Mouse (Mus musculus) thymus, postnatal 36 days (tissue): ENCODE data around the gene Abcb9.
A peak's percentile ranks its signal among the peaks of the same experiment; 100 is the strongest.

Experiments
- DNase-seq, 2 experiments: peaks; one replicate each; pipeline ENCODE4 v3.0.0; 2022; ENCODE audit warnings: mixed read lengths in 2 of 2

Abcb9 gene

DNA sequence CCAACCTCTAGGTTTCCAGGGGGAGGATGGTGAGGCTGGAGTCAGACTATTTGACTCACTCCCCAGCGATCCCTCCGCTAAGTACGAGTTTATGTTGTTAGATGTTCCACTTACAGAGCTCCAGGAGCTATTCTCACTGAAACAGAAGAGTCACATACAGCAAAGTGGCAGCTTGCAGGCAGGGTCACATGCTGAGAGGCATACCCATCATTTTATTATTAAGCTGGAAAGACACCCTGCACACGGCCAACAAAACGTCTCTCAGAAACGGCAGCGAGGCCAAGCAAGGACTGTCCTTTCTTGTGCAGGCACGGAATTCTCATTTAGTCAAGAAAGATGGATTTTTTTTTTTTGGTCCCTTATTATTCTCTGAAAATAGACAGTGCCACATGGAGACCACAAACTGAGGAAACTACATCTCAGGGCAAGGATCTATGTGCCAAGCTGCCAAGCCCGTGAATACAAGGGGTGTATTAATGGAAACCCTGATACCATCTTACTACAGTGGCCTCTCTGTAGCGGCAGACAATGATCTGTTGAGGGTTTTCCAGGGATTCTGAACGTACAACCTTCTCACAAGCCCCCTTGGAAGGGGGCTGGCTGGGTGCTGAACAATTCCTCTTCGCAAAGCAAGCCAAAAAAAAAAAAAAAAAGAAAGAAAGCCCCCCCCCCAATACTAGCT, 65.1 kb downstream of the Abcb9 start:
- DNase-seq: no peak

DNA sequence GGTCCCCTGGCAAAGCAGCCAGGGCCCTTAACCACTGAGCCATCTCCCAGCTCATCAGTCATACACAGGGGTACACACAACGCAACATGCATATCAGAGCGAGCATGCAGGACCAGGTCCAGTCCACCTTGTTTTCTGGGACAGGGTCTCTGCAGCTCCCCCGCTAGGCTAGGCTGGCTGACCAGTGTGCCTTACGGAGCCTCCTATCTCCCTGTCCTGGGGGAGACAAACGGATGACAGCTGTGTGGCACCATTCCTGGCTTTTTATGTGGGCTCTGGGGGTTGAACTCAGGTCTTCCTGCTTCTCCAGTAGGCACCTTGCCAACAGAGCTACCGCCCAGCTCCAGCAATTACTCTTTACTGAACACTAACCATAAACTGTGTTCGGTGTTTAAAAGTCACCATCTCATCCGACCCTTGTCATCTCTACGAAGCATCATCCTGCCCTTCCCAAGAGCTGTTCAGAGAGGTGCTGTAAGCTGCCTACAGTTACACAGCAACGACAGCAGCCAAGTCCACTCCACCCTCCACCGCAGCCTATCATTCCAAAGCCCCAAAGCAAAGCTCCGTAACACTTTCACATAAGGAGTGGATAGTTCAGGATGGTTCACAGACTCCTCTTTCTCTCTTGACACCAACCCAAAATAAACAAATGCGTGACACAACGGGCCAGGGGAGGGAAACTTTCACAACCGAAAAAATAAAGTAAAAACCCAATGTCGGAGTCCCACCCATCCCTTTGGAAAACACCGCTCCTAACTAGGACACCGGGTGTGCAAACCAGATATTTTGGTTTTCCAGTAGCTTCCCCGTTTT, 66.2 kb downstream of the Abcb9 start:
- no peak for DNase-seq

DNA sequence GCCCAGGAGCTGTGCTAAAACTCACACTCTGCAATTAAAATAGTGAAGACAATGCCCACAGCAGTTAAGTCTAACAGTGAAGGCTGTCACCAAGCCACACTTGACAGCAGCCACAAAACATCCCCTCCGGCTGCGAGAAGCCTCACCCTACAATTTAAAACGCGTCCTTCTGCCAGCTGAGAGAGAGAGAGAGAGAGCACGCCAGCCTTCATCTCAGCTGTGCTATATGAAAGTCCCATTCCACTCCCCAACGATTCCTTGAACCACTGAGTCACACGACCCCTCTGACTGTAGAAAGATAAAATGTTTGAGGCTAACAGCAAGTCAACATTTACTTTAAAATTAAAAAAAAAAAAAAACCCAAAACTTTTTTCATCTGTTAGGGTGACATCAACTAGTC, 66.9 kb downstream of the Abcb9 start:
- DNase-seq: no peak

DNA sequence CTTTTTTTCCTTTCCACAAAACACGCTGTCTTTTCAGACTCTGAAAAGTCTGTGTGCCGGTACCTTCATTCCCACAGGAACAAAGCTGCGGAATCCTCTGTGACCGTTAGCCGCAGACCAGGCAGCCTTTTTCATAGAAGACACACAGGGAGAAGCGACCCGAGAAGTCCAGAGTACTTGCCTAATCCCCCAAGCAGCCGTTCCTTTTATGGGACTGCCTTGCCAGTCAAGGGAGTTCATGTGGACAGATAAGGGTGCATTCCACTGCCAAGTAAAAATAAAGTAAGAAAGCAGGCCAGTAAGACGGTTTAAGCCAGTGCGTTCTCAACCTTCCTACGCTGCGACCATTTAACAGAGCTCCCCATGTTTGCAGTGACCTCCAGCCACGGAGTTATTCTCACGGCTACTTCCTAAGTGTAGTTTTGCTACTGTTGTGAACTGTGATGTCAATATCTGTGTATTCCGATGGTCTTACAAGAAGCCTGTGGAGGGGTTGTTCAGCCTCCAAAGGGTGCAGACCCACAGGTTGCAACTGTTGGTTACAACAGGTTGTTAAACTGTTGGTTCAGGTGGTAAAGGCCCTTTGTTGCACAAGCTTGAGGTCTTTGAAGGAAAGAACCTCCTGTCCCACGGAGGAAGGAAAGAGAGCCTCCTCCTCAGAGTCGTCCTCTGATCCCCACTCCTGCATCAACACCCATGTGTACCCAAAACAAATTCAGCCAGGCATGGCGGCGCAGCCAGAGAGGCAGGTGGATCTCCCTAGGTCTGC, 67.7 kb downstream of the Abcb9 start:
- no peak for DNase-seq

DNA sequence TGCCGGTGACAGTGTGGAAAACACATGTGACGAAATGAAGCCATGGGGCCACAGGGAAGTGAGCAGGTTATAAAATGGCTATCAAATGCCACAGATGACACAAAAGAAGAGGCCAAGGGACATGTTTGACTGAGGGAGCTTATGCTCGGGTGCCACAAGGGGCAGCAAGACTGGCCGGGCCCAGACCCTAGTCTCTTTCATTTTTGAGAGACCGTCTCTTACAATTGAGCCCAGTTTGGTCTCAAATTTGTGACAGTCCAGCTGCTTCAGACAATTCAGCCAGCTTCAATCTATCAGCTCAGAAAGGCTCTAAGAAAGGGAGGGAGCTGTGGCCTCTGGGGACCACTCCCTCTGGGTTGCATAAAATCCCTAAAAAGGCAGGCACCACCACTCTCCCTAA, 69.0 kb downstream of the Abcb9 start:
- DNase-seq: no peak

DNA sequence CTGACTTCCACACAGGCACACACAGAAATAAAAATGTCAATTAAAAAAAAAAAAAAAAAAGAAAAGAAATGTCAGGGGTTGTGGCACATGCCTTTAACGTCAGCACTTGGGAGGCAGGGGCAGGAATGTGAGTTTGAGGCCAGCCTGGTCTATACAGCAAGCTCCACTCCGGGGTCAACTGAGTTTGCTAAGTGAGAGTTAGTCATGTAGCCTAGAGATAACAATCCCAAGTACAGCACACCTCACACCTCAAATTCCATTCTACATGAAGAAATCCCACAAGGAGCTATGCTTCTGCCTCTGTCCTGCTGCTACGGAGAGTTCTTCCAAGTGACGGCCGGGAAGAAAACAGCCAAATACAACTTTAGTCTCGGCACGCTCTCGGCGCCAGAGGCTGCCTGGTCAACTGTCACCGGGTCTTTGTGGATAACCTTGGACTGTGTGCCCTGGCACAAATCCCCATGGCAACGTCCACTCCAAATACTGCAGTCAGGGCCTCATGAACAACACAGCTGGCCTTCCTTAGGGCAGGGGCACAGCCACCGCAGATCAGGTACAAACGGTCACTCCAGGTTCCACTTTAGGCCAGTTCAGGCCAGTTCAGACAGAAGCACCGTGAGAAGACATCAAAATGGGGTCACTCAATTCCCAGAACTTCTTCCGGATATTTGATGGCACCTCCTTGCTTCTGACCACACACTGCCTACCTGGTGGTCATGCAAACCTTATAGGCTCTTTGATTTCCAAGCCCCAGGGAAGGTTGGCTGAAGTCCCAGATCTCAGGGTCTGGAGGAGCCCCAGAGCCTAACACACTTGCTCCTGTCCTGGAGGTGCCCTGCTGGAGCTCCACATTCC, 69.8 kb downstream of the Abcb9 start:
- DNase-seq: no peak

DNA sequence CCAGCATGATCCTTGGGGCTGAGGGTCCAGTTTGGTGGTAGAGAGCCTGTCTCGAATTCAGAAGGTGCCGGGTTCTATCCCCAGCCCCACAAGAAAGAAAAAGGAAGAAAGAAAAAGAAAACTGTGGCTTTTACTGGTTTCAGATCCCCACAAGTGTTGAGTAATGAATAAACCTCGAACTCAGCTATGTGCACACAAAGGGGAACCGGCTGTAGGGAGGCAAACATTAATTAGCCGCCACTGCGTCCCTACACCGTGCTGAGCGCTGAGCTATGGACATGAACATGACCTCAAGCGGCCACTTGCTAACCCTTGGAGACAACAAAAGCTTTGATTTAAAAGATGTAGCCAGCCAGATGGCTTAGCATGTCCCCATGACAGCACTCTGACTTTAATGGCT, 70.5 kb downstream of the Abcb9 start:
- DNase-seq: no peak

DNA sequence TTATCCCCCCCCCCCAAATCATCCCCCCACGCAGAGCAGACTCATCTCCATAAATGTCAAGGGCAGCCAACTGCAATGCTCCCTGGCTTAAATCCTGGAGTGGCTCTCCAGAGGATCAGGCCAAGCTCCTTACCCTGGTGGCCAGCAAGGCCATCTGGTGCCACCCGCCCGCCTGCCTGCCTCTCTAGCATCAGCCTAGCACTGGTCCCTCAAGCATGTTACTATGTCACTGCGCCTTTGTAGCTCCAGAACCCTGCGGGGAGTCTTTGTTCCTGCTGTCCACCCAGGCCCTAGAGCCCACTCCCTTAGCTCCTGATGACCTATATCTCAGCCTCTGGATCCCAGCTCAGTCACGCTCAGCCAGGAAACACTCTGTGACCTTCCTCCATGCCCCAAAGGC, 70.9 kb downstream of the Abcb9 start:
- no peak for DNase-seq

DNA sequence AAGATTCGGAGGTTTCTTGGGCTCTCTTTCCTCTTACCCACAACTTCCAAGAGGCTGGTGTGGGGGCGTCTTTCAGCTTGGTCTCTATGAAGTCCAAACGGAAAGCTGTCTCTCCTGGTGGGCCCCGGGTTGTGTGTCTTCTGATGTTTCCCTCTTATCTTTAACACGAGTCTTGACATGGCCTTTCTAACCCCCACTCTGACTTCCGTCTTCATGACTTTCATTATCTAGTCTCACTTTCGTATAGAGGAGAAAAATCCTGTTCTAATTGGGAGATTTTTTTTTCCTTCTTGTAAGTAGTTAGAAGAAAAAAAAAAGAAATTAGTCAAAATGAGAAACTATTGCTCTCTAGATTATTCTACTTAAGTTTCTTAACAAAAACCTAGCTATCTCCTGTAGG, 73.2 kb downstream of the Abcb9 start:
- no peak for DNase-seq

DNA sequence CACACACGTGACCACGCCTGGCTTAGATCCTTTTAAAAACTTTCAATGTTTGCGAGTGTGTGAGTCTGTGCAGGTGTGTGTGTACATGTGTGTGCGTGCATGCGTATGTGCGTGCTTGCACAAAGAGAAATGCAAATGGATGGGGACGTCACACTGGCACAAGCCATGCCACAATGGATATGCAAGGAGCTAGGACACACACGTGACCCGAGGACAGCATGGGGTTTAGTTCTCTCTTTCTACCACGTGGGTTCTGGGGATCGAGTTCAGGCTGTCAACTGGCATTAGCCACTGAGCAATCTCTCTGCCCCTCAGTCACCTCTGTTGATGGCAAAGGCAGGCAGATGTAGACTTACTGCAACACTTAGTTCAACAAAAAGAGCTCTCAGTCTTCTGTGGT, 73.9 kb downstream of the Abcb9 start:
- no peak for DNase-seq

DNA sequence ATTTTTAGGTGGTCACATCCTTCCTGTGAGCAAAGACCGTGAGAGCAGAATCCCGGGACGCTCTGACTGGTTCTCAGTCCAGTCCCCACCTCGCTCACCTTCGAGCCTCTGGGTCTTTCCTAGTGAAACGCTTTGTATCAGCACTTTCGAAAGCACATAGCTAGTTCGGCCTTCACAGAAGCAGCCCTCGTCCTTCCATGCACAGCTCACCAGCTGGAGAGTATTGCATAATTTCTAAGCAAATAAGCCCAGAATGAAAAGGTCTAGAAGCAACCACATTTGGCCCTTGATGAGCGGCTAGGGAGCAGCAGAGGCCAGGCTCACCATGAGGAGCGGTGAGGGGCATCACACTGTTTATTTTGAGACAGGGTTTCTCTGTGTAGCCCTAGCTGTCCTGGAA, 74.5 kb downstream of the Abcb9 start:
- no peak for DNase-seq

DNA sequence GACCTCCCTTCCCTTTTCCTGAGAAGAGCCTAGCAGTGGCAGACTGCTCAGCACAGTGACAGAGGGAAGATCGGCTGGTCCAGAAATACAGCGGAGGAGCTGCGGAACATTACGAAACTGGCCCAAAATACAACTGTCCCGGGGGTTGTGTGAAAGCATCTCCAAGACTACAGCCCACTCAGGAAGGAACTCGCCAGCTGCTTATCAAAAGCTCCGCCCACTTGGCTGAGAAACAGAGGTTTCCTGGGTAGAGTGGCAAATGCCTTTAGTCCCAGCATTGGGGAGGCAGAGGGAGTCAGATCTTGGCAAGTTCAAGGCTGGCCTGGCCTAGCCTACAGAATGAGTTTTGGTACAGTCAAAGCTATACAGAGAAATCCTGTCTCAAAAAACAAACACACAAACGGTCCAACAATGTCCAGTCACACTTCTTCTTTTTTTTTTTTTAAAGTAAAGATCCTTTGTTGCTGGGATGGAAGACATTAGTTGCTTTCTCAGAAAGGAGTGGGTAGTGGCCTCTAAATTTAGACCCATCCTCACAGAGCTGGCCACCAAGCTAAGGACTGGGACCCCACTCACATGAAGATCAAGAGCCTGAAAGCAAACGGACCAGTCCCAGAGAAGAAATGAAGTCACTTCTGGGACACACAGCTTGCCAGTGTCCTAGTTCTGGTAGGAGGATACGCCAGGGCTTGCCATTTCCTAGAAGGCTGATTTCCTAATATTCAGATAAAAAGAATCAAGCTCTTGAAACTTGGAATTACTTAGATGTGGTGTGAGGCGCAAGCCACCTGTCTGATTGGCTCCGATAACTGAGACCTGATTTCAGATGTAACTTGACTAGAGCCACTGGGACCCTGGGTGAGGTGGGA, 76.0 kb downstream of the Abcb9 start:
- peak; percentile 56 to 67 for DNase-seq

DNA sequence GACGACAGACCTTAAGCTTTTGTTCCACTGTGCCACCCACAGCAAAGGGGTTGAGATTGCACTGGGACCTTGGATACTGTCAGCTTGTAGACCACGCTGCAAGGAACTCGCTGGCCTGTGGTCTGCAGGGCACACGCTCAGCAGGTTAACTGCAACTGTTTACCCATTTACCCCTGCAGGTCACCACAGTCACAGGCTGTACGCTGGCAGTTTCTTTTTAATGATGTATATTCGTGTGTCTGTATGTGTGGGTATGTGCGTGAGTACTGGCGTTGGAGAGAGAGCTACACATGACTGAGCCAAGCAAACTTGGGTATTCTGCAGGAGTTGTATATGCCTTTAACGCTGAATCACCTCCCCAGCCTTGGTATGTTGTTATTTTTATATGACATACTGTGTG, 76.9 kb downstream of the Abcb9 start:
- DNase-seq: no peak

DNA sequence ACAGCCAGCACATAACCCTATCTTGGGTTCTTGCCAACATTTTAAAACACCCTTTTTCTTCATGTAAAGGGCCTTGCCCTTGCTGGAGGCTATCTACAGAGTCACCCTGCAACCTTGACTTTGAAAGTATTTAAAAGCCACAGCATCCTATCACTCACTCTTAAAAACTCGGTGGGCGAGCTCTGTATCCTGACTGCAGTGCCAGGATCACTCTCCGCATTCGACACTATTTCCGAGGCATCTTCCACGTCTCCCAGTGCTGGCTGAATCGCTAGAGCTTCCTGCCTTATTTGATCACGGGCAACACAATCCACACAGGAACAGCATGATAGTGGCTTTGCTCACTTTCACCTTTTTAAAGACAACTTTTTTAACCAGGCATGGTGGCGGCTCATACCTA, 77.7 kb downstream of the Abcb9 start:
- no peak for DNase-seq

DNA sequence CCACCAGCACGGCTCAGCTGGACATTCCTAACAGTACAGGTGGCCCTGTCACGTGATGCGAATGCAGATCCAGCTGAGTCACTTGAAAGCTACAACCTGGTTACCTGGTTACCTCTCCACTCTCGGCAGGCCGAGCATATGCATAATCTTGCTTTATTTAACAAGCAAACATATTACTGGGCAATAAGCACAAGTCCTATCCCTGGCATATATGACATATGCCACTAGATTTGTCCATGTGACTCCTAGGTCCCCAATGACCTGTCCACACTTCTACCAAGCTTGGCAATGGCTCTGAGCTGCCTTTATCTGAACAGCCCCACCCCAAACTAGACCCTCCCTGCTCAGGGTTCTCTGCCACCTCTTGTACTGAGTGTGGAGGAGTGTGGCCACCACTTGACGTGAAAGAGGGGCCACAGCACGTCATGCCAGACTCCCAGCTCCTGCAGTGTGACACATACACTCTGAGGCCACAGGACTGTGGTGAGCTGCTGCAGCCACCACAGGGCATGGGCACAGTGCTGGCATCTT, 79.2 kb downstream of the Abcb9 start:
- DNase-seq: no peak

DNA sequence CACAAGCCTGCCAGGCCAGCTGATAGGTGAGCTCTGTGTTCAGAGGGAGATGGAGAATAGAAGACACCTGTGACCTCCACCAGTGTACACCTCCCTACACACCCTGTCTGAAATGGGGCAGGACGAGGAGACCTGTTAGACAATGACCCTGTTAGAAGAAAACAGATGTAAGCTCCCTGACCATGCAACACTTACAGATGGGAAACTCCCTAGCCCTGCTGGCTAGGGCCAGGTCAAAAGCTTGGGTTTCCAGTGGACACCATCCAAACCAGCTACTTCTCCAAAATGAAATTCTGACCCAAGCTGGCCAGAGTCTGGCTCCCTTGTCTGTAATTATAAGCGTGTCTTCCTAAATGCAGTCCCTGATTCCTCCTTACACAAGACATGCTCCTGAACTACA, 79.9 kb downstream of the Abcb9 start:
- DNase-seq: no peak

DNA sequence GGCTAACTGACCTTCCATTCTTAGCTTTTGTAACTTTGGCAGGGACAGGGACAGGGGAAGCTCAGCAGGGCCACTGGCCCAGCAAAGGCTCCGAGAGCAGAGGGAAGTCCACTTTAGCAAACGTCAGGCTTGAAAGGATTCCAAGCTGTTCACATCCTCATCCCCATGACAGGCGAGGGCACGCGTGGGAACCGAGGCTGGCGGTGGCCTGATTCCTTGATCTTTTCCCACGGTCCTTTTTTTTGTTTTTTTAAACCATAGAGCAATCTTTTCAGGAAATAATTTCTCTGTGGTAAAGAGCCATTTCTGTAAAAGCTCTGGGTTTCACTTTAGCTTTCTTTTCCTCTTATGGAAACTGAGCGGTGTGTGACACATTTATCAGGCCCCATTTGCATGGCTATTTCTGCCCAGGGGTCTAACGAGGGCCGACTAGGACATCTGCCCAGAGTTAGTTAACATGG, 80.8 kb downstream of the Abcb9 start:
- DNase-seq: no peak

DNA sequence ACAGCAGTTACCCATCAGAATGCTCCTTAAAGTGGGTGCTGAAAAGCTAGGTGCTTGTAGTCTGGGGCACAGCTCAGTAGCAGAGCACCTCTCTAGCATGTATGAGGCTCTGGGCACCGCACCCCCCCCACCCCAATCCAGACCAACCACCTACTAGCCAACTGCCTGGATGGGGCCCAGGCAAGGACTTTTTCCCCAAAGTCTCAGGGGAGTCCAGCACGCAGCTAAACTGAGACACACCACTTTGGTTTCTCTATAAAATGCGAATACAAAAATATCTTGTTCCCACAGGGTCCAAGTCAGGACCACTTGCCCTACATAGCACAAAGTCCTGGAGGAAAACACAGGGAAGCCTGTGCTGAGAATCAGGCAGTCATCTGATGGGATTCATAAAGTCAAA, 81.4 kb downstream of the Abcb9 start:
- no peak for DNase-seq

DNA sequence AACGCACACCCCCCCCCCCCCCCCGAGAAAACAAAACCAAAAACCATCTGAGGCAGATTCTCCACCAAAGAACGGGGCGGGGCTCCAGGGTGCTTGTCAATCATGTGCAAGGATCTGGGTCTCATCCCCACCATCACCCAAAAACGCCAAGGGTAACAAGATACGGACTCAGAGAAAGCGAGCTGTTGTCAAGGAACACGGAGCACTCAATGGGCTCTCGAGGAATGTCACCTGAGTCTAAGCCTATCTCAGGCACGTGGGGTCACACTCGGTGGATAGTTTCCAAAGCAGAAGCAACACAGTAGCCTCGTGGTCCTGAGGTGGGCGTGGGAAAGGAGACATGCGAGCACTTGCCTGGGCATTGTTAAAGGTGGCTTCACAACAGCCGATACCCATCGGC, 81.9 kb downstream of the Abcb9 start:
- DNase-seq: no peak

DNA sequence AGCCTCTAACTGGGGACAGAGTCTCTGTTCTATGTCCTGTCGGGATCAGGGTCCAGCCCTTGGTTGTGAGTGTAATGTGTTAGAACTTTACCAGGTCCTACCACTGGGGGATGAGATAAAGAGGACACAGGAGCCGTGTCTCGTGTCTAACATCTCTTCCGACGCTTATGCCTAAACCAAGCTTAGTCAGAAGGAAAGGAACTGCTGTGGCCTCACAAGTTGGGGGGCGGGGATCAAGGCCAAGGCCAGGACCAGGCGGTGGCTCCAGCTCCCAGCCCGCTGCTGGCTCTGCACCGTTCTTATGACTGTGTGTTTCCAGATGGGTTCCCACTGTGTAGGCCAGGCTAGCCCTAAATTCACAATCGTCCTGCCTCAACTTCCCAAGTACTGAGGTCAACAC, 82.7 kb downstream of the Abcb9 start:
- no peak for DNase-seq

DNA sequence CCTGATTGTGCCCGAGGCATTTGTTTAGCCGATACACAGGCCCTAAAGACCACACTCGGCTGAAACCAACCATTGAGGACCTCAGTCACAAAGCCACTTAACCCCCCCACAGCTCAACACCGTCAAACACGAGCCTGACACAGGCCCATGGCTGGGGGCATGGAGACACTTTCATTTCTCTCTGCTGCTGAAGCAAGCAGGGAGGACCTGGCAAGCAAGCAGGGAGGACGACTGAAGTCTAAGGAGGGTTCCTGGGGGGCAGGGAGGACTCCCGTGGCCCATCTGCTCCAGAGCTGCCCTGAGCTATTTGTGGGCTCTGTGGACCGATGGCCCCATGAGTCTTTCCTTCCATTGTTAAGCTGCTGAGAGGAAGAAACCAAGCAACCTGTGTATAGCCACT, 83.7 kb downstream of the Abcb9 start:
- DNase-seq: no peak
